Mouse (Mus musculus) lung, postnatal 0 days (tissue): ENCODE data around the gene Prkar1a.

Experiments used
- CTCF ChIP-seq: IDR thresholded peaks from 2 replicates; pipeline ENCODE4 v1.5.1; 2016; ENCODE audit warnings: antibody characterized with exemption, mild to moderate bottlenecking
- EP300 ChIP-seq: IDR thresholded peaks from 2 replicates; pipeline ENCODE4 v1.6.1; 2016; ENCODE audit warnings: antibody characterized with exemption, mild to moderate bottlenecking, control low read depth

DNA sequence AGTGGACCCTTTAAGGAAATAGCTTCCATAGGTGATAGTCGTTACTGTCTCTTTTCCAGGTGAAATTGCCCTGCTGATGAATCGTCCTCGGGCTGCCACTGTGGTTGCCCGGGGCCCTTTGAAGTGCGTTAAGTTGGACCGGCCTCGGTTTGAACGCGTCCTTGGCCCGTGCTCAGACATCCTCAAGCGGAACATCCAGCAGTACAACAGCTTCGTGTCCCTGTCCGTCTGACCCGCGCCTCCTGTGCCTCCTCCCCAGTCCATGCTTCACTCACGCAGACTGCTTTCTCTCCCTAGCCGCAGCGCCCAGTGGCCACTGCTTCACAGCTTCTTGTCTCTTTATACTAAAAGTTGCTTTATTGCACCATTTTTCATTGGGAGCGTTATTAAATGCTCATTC is 18.2 kb downstream of the Prkar1a start:
- TF ChIP-seq EP300 (no peak), CTCF (no peak)
